ENCODE assay signal across 16 mouse cellular contexts in the genomic region with DNA sequence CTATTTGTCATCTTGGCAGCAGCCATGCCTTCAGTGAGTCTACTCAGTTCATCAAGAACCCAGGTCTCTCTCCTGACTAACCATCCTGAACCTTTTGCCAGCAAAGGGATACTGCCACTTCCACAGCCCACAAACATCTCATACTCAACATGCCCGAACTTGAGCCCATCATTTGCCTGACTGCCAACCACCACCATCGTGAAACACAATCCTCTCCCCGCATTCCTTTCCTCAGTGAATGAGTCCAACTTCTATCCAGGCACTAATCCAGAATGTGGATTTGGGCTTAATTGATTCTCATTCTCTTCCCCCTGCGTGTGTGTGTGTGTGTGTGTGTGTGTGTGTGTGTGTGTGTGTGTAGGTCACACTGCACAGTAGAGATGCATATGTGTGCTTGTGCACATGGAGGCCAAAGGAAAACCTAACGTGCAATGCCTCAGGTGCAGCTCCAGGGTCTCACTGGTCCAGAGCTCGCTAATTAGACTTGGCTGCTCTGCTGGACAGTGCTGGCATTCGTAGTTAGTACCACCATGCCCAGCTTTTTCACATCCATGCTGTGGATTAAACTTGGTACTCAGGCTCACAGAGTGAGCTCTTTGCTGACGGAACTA.
DNase-seq lines count a peak whose midpoint lies in the region; ATAC-seq and TF ChIP-seq lines count a peak whose summit lies in the region.
"Had no signal": no experiment of that assay in that cellular context is flagged by ENCODE, and none has a peak within 500 bp of the region (broad histone marks: within the 10 kb centered on the region; RNA-seq: fewer than 3 reads in every experiment).

No protein-coding gene starts in this region.

- no peaks in the 10 kb centered on the region for H3K36me3 ChIP-seq in forebrain, embryonic 14.5 days (ENCODE audit: control insufficient read depth, insufficient read depth, low read length)
- H3K36me3 ChIP-seq in forebrain, embryonic 10.5 days (replicated peaks) = no peaks in the 10 kb centered on the region
- H3K36me3 ChIP-seq in limb, embryonic 14.5 days (ENCODE audit: control insufficient read depth, insufficient read depth, low read length) = no peaks in the 10 kb centered on the region
- no peaks in the 10 kb centered on the region for H3K36me3 ChIP-seq in limb, embryonic 10.5 days
- H3K36me3 ChIP-seq in embryonic facial prominence, embryonic 13.5 days = no peaks in the 10 kb centered on the region
- H3K36me3 ChIP-seq in midbrain, embryonic 16.5 days (ENCODE audit: control insufficient read depth, insufficient read depth, low read length) = no peaks in the 10 kb centered on the region
- H3K36me3 ChIP-seq: G1E; liver, embryonic 15.5 days; midbrain, embryonic 12.5 days; neural tube, embryonic 13.5 days had no signal

- no peaks in the 10 kb centered on the region for H3K27me3 ChIP-seq in forebrain, embryonic 14.5 days (replicated peaks; ENCODE audit: control insufficient read depth, insufficient read depth, low read length)
- no peaks in the 10 kb centered on the region for H3K27me3 ChIP-seq in forebrain, embryonic 10.5 days (ENCODE audit: poor library complexity, severe bottlenecking)
- no peaks in the 10 kb centered on the region for H3K27me3 ChIP-seq in limb, embryonic 14.5 days (ENCODE audit: control insufficient read depth, insufficient read depth, low read length)
- H3K27me3 ChIP-seq in limb, embryonic 10.5 days (ENCODE audit: low read depth, poor library complexity, severe bottlenecking) = no peaks in the 10 kb centered on the region
- H3K27me3 ChIP-seq in embryonic facial prominence, embryonic 13.5 days = no peaks in the 10 kb centered on the region
- no peaks in the 10 kb centered on the region for H3K27me3 ChIP-seq in midbrain, embryonic 16.5 days (ENCODE audit: control insufficient read depth, insufficient read depth, low read depth, low read length)
- H3K27me3 ChIP-seq: liver, embryonic 15.5 days; midbrain, embryonic 12.5 days; neural tube, embryonic 13.5 days had no signal

- no peak overlapping the region for H3K4me2 ChIP-seq in forebrain, embryonic 14.5 days (ENCODE audit: low read length)
- H3K4me2 ChIP-seq in limb, embryonic 14.5 days (replicated peaks; ENCODE audit: low read depth, low read length, severe bottlenecking) = no peak overlapping the region
- no peak overlapping the region for H3K4me2 ChIP-seq in embryonic facial prominence, embryonic 13.5 days
- H3K4me2 ChIP-seq in midbrain, embryonic 16.5 days (ENCODE audit: low read length) = no peak overlapping the region
- H3K4me2 ChIP-seq: liver, embryonic 15.5 days; midbrain, embryonic 12.5 days; neural tube, embryonic 13.5 days had no signal

- WGBS in forebrain, embryonic 14.5 days = 68% methylated on average over 8 of the region's 8 CpGs
- 83% methylated on average over 8 of the region's 8 CpGs for WGBS in forebrain, embryonic 10.5 days
- 55% methylated on average over 8 of the region's 8 CpGs for WGBS in limb, embryonic 14.5 days
- 86% methylated on average over 8 of the region's 8 CpGs for WGBS in limb, embryonic 10.5 days
- 66% methylated on average over 7 of the region's 8 CpGs for WGBS in embryonic facial prominence, embryonic 13.5 days
- 72% methylated on average over 8 of the region's 8 CpGs for WGBS in midbrain, embryonic 16.5 days

- H3K4me1 ChIP-seq in forebrain, embryonic 14.5 days (ENCODE audit: control insufficient read depth, insufficient read depth, low read length) = no peaks in the 10 kb centered on the region
- H3K4me1 ChIP-seq in forebrain, embryonic 10.5 days = peaks cover 8% of the 10 kb centered on the region; the same call in 1 of the 2 replicates
- H3K4me1 ChIP-seq in limb, embryonic 14.5 days (ENCODE audit: control insufficient read depth, insufficient read depth, low read length) = no peaks in the 10 kb centered on the region; the same call in 1 of the 2 replicates
- H3K4me1 ChIP-seq in limb, embryonic 10.5 days = no peaks in the 10 kb centered on the region; the same call in 1 of the 2 replicates
- peaks cover 7% of the 10 kb centered on the region; the same call in 1 of the 2 replicates for H3K4me1 ChIP-seq in embryonic facial prominence, embryonic 13.5 days
- 0 out of 2 replicates have a peak, but pooled peaks cover 4% of the 10 kb centered on the region for H3K4me1 ChIP-seq in midbrain, embryonic 16.5 days (ENCODE audit: control insufficient read depth, insufficient read depth, low read length)
- H3K4me1 ChIP-seq: liver, embryonic 15.5 days; midbrain, embryonic 12.5 days; neural tube, embryonic 13.5 days had no signal

- peak; percentile 49 for DNase-seq in forebrain, embryonic 14.5 days (ENCODE audit: low spot score)
- no peak for DNase-seq in forebrain, embryonic 10.5 days (ENCODE audit: extremely low spot score, low spot score)
- peak; percentile 44 for DNase-seq in limb, embryonic 14.5 days (ENCODE audit: low spot score)
- no peak for DNase-seq in limb, embryonic 10.5 days (ENCODE audit: low spot score)
- DNase-seq: cerebellum, adult 11-12 months; kidney, postnatal 10 days; lung, postnatal 14 days; thymus, postnatal 4 days had no signal

- H3K27ac ChIP-seq in forebrain, embryonic 14.5 days (ENCODE audit: low read depth, low read length) = no peak overlapping the region
- no peak overlapping the region for H3K27ac ChIP-seq in forebrain, embryonic 10.5 days
- H3K27ac ChIP-seq in limb, embryonic 14.5 days (replicated peaks; ENCODE audit: low read depth, low read length) = no peak overlapping the region
- H3K27ac ChIP-seq in limb, embryonic 10.5 days = no peak overlapping the region
- H3K27ac ChIP-seq in embryonic facial prominence, embryonic 13.5 days = peak overlapping the region; percentile 33; the same call in 1 of the 2 replicates
- no peak overlapping the region for H3K27ac ChIP-seq in midbrain, embryonic 16.5 days (ENCODE audit: low read length)
- H3K27ac ChIP-seq: liver, embryonic 15.5 days; midbrain, embryonic 12.5 days; neural tube, embryonic 13.5 days had no signal

- TF ChIP-seq POLR2A in limb, embryonic 14.5 days (IDR thresholded peaks at IDR 0.05; ENCODE audit: borderline replicate concordance, extremely low read depth, insufficient read depth, insufficient read length) = no peak

- H3K4me3 ChIP-seq in forebrain, embryonic 14.5 days (ENCODE audit: low read depth, low read length) = no peak overlapping the region
- no peak overlapping the region for H3K4me3 ChIP-seq in forebrain, embryonic 10.5 days
- H3K4me3 ChIP-seq in limb, embryonic 14.5 days (replicated peaks; ENCODE audit: low read length) = no peak overlapping the region
- H3K4me3 ChIP-seq in limb, embryonic 10.5 days = no peak overlapping the region
- H3K4me3 ChIP-seq in embryonic facial prominence, embryonic 13.5 days = no peak overlapping the region
- H3K4me3 ChIP-seq in midbrain, embryonic 16.5 days (ENCODE audit: low read depth, low read length) = no peak overlapping the region
- H3K4me3 ChIP-seq: liver, embryonic 15.5 days; midbrain, embryonic 12.5 days; neural tube, embryonic 13.5 days had no signal

- no peaks in the 10 kb centered on the region for H3K9me3 ChIP-seq in forebrain, embryonic 14.5 days (replicated peaks; ENCODE audit: control insufficient read depth, low read length)
- no peaks in the 10 kb centered on the region for H3K9me3 ChIP-seq in forebrain, embryonic 10.5 days
- H3K9me3 ChIP-seq in limb, embryonic 14.5 days (ENCODE audit: control insufficient read depth, low read length) = no peaks in the 10 kb centered on the region
- H3K9me3 ChIP-seq in limb, embryonic 10.5 days (replicated peaks) = no peaks in the 10 kb centered on the region
- no peaks in the 10 kb centered on the region for H3K9me3 ChIP-seq in embryonic facial prominence, embryonic 13.5 days
- H3K9me3 ChIP-seq in midbrain, embryonic 16.5 days (replicated peaks; ENCODE audit: control insufficient read depth, low read length, poor library complexity, severe bottlenecking) = no peaks in the 10 kb centered on the region
- H3K9me3 ChIP-seq: G1E; liver, embryonic 15.5 days; midbrain, embryonic 12.5 days; neural tube, embryonic 13.5 days had no signal

- peak; percentile 48; the same call in 1 of the 2 replicates for ATAC-seq in forebrain, embryonic 14.5 days
- no peak for ATAC-seq in limb, embryonic 14.5 days (ENCODE audit: low FRiP score, low read depth)
- ATAC-seq in embryonic facial prominence, embryonic 13.5 days (ENCODE audit: insufficient number of reproducible peaks, insufficient read depth, low FRiP score, low TSS enrichment, low read depth) = peak; percentile 26; the same call in 1 of the 2 replicates
- 0 out of 2 replicates have a peak, but pooled peaks have one; percentile 12 for ATAC-seq in midbrain, embryonic 16.5 days
- ATAC-seq in erythroblast, adult 5-6 weeks (replicated peaks; ENCODE audit: low FRiP score, poor library complexity, severe bottlenecking) = no peak
- ATAC-seq: inflammation-experienced regulatory T-cells, adult 6 months had no signal

- H3K9ac ChIP-seq in forebrain, embryonic 14.5 days (ENCODE audit: low read length) = no peak overlapping the region
- H3K9ac ChIP-seq in limb, embryonic 14.5 days (ENCODE audit: low read depth, low read length, severe bottlenecking) = no peak overlapping the region
- no peak overlapping the region for H3K9ac ChIP-seq in embryonic facial prominence, embryonic 13.5 days
- no peak overlapping the region for H3K9ac ChIP-seq in midbrain, embryonic 16.5 days (ENCODE audit: low read depth, low read length)
- H3K9ac ChIP-seq: liver, embryonic 15.5 days; midbrain, embryonic 12.5 days; neural tube, embryonic 13.5 days had no signal

Comparison
In these comparisons a context has a peak if more than half of its experiments do, and no peak if none do; other contexts are left out.
1. DNase-seq: peak in forebrain, embryonic 14.5 days (single experiment) and limb, embryonic 14.5 days (single experiment); none in forebrain, embryonic 10.5 days (single experiment) and limb, embryonic 10.5 days (single experiment).
2. ATAC-seq: peak in forebrain, embryonic 14.5 days (single experiment), embryonic facial prominence, embryonic 13.5 days (single experiment) and midbrain, embryonic 16.5 days (single experiment); none in limb, embryonic 14.5 days (single experiment) and erythroblast, adult 5-6 weeks (single experiment).